Mouse (Mus musculus) limb, embryonic 10.5 days (tissue): ENCODE measurements around the gene Ntm. TPM values are rescaled to one million over a fixed set of nuclear protein-coding genes. Genes with fewer than 3 reads are reported as not detected.

Experiments
- DNase-seq: peaks from one replicate; pipeline ENCODE4 v3.0.0-alpha.2; 2017; ENCODE audit warnings: low spot score
- H3K27ac ChIP-seq: fragments of 300-500 bp; sonication (generic); 2 replicates; pipeline ENCODE4 v1.5.1; 2016; ENCODE audit warnings: mild to moderate bottlenecking
- H3K27me3 ChIP-seq: fragments of 300-500 bp; sonication (generic); 2 replicates; pipeline ENCODE4 v1.6.1; 2016; ENCODE audit warnings: low read depth, mild to moderate bottlenecking; ENCODE audit not compliant: poor library complexity, severe bottlenecking
- H3K36me3 ChIP-seq: fragments of 300-500 bp; sonication (generic); 2 replicates; pipeline ENCODE4 v1.6.1; 2016; ENCODE audit warnings: mild to moderate bottlenecking, moderate library complexity
- H3K4me1 ChIP-seq: fragments of 300-500 bp; sonication (generic); 2 replicates; pipeline ENCODE4 v1.6.1; 2016
- H3K4me3 ChIP-seq: fragments of 300-500 bp; sonication (generic); 2 replicates; pipeline ENCODE4 v1.5.1; 2016; ENCODE audit warnings: mild to moderate bottlenecking, moderate library complexity
- H3K9me3 ChIP-seq: fragments of 300-500 bp; sonication (generic); replicated peaks from 2 replicates; pipeline ENCODE4 v1.6.1; 2016; ENCODE audit warnings: mild to moderate bottlenecking
- WGBS: fragments of 180-500 bp; shearing (Covaris S2); methylation state at CpG from one replicate; pipeline ENCODE4 v1.1.7; 2016; 5-methylcytosine and 5-hydroxymethylcytosine counted together
- polyA plus RNA-seq: library from polyadenylated mRNA; unstranded; fragments of >200 nt; fragmentation: Nextera tagmentation; extraction: Ambion mirVana; gene quantifications from 2 replicates; pipeline ENCODE4 v1.2.1, GENCODE M21; 2016

Ntm gene
- polyA plus RNA-seq, 1 experiment from 2014 or later, result 12.7 TPM

GRCm38 (mm10) chr9:29215796-29216195 lies 747.1 kb downstream of the Ntm start:
- 95% methylated on average over 2 of the region's 2 CpGs for WGBS

DNA sequence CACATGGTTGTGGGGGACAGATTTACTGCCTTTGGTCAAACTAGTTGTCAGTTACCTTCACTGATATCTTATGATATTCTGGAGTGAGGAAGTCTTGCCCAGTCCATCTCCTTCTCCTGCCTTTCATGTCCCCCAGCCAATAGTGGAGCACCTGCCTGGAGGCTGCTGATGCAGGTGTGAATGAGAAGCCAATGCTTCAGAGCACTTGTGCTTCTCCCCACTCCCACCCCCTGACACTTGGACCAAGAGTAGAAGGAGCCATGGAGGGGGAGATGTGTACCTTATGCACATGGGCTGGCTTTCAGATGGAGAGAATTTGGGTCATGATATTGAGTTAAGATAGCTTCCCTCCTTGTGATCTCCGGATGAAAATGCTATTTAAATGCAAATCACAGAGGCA lies 747.7 kb downstream of the Ntm start:
- Histone ChIP-seq H3K27me3 (no peaks in the 10 kb centered on the region), H3K9me3 (no peaks in the 10 kb centered on the region), H3K27ac (no peak overlapping the region), H3K36me3 (no peaks in the 10 kb centered on the region), H3K4me1 (peaks cover 6% of the 10 kb centered on the region), H3K4me3 (no peak overlapping the region)
- WGBS, result 89% methylated on average over 1 of the region's 1 CpGs
- DNase-seq, result no peak

More at GRCm38 (mm10) chr9:29215796-29216195, 747.1 kb downstream of the Ntm start:
- no peaks in the 10 kb centered on the region for H3K36me3 ChIP-seq
- H3K4me1 ChIP-seq, result peaks cover 11% of the 10 kb centered on the region
- H3K4me3 ChIP-seq, result no peak overlapping the region
- no peaks in the 10 kb centered on the region for H3K27me3 ChIP-seq
- no peak for DNase-seq
- H3K27ac ChIP-seq, result no peak overlapping the region
- no peaks in the 10 kb centered on the region for H3K9me3 ChIP-seq

- WGBS, result 91% methylated on average over 2 of the region's 2 CpGs
- peaks cover 21% of the 10 kb centered on the region for H3K4me1 ChIP-seq
- DNase-seq, result no peak
- H3K27ac ChIP-seq, result no peak overlapping the region
- H3K4me3 ChIP-seq, result no peak overlapping the region
- no peaks in the 10 kb centered on the region for H3K36me3 ChIP-seq
- peaks cover 5% of the 10 kb centered on the region; the same call in 1 of the 2 replicates for H3K27me3 ChIP-seq
- no peaks in the 10 kb centered on the region for H3K9me3 ChIP-seq
Measured at GRCm38 (mm10) chr9:29209243-29209642, 753.7 kb downstream of the Ntm start.

GRCm38 (mm10) chr9:29208142-29208541 lies 754.8 kb downstream of the Ntm start:
- Histone ChIP-seq H3K9me3 (no peaks in the 10 kb centered on the region), H3K27me3 (peaks cover 13% of the 10 kb centered on the region; the same call in 1 of the 2 replicates), H3K27ac (no peak overlapping the region), H3K4me1 (peaks cover 21% of the 10 kb centered on the region), H3K4me3 (no peak overlapping the region), H3K36me3 (no peaks in the 10 kb centered on the region)
- WGBS, result 44% methylated on average over 5 of the region's 5 CpGs
- DNase-seq, result no peak

DNA sequence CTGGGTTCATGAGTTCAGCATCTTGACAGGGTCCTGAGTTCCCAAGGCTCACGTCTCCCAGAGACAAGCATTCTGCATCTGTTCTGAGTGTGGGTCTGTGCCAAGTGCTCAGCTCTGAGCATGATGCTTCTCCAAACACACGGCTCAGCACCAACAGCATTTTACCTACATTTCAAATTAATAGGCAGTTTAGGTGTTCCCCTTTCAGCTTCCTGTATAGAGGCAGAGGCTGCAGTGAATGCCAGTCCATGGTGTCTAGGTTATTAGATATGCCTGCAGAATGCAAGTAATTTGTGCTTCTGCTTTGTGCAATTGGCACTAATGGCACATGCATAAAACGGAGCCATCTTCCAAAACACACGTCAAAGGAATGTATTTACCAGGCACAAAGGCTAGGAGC lies 757.3 kb downstream of the Ntm start:
- Histone ChIP-seq H3K4me1 (peaks cover 36% of the 10 kb centered on the region), H3K4me3 (no peak overlapping the region), H3K27ac (no peak overlapping the region), H3K27me3 (peaks cover 20% of the 10 kb centered on the region; the same call in 1 of the 2 replicates), H3K9me3 (no peaks in the 10 kb centered on the region), H3K36me3 (no peaks in the 10 kb centered on the region)
- DNase-seq, result no peak
- 79% methylated on average over 4 of the region's 4 CpGs for WGBS

GRCm38 (mm10) chr9:29202196-29202595 lies 760.7 kb downstream of the Ntm start:
- H3K4me1 ChIP-seq, result peaks cover 27% of the 10 kb centered on the region
- H3K27ac ChIP-seq, result no peak overlapping the region
- no peak for DNase-seq
- no peaks in the 10 kb centered on the region for H3K36me3 ChIP-seq
- no peaks in the 10 kb centered on the region for H3K9me3 ChIP-seq
- WGBS, result 75% methylated on average over 2 of the region's 2 CpGs
- H3K27me3 ChIP-seq, result peaks cover 15% of the 10 kb centered on the region; the same call in 1 of the 2 replicates
- no peak overlapping the region for H3K4me3 ChIP-seq

GRCm38 (mm10) chr9:29201163-29202053 lies 761.5 kb downstream of the Ntm start:
- 49% methylated on average over 14 of the region's 14 CpGs for WGBS
- H3K27me3 ChIP-seq, result peaks cover 15% of the 10 kb centered on the region; the same call in 1 of the 2 replicates
- peak; percentile 57 for DNase-seq

DNA sequence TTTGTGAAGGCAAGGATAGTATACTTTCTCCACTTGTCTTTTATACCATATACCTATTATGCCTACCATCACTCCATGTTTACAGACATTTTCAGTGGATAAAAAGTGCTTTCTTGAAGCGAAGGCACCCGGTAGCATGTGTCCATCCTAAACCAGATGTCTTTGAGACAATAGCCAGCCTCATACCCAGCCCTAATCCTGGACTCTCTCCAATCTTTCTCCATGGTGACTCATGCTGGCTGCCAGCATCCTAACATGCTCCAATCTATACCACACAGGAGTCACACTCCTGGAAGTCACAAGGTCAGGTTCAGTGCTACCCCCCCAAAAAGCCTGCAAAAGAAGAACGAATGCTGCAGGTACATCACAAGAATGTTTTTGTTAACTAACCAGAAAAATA lies 765.9 kb downstream of the Ntm start:
- no peak for DNase-seq
- no peak overlapping the region for H3K4me3 ChIP-seq
- H3K9me3 ChIP-seq, result no peaks in the 10 kb centered on the region
- peaks cover 15% of the 10 kb centered on the region for H3K4me1 ChIP-seq
- no peak overlapping the region for H3K27ac ChIP-seq
- H3K27me3 ChIP-seq, result peaks cover 6% of the 10 kb centered on the region; the same call in 1 of the 2 replicates
- H3K36me3 ChIP-seq, result no peaks in the 10 kb centered on the region
- WGBS, result 88% methylated on average over 3 of the region's 3 CpGs

More at GRCm38 (mm10) chr9:29201163-29202053, 761.5 kb downstream of the Ntm start:
- Histone ChIP-seq H3K27ac (no peak overlapping the region), H3K9me3 (no peaks in the 10 kb centered on the region), H3K36me3 (no peaks in the 10 kb centered on the region), H3K4me1 (peaks cover 27% of the 10 kb centered on the region), H3K4me3 (no peak overlapping the region)

GRCm38 (mm10) chr9:29194265-29194664 lies 768.7 kb downstream of the Ntm start:
- no peak overlapping the region for H3K4me3 ChIP-seq
- 62% methylated on average over 2 of the region's 2 CpGs for WGBS
- no peak for DNase-seq
- no peak overlapping the region for H3K27ac ChIP-seq
- H3K27me3 ChIP-seq, result peaks cover 6% of the 10 kb centered on the region; the same call in 1 of the 2 replicates
- H3K36me3 ChIP-seq, result no peaks in the 10 kb centered on the region
- no peaks in the 10 kb centered on the region for H3K9me3 ChIP-seq
- peaks cover 4% of the 10 kb centered on the region; the same call in 1 of the 2 replicates for H3K4me1 ChIP-seq

- H3K4me1 ChIP-seq, result no peaks in the 10 kb centered on the region
- H3K4me3 ChIP-seq, result no peak overlapping the region
- H3K27ac ChIP-seq, result no peak overlapping the region
- H3K9me3 ChIP-seq, result no peaks in the 10 kb centered on the region
- 91% methylated on average over 5 of the region's 5 CpGs for WGBS
- DNase-seq, result no peak
- H3K27me3 ChIP-seq, result no peaks in the 10 kb centered on the region
- H3K36me3 ChIP-seq, result no peaks in the 10 kb centered on the region
Measured at GRCm38 (mm10) chr9:29183011-29183410, 779.9 kb downstream of the Ntm start.

- Histone ChIP-seq H3K27me3 (no peaks in the 10 kb centered on the region), H3K4me3 (no peak overlapping the region), H3K36me3 (no peaks in the 10 kb centered on the region), H3K27ac (no peak overlapping the region), H3K9me3 (no peaks in the 10 kb centered on the region), H3K4me1 (no peaks in the 10 kb centered on the region)
- 97% methylated on average over 2 of the region's 2 CpGs for WGBS
- DNase-seq, result no peak
Measured at GRCm38 (mm10) chr9:29181661-29182060, 781.3 kb downstream of the Ntm start.

DNA sequence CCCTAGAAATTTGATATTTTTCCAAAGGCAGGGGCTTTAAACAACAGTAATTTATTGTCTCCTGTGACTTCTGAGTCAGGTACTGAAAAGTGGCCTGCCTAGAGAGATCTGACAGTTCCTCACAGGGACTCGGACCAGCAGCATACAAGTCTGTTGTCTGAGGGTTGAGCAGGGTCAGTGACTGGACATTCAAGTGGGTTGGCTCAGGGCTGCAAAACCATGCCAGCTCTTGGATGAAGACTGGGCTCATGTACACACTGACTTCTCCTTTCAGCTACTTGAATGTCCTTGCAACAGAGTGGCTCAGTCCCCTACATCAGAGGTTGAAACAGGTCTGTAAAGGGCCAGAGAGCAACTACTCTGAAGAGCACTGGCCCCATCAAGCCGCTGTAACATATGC lies 797.2 kb downstream of the Ntm start:
- Histone ChIP-seq H3K36me3 (no peaks in the 10 kb centered on the region), H3K4me3 (no peak overlapping the region), H3K4me1 (peaks cover 13% of the 10 kb centered on the region; the same call in 1 of the 2 replicates), H3K27me3 (no peaks in the 10 kb centered on the region), H3K9me3 (no peaks in the 10 kb centered on the region), H3K27ac (no peak overlapping the region)
- DNase-seq, result no peak
- 72% methylated on average over 2 of the region's 2 CpGs for WGBS

- H3K4me3 ChIP-seq, result no peak overlapping the region
- no peaks in the 10 kb centered on the region for H3K36me3 ChIP-seq
- no peaks in the 10 kb centered on the region for H3K9me3 ChIP-seq
- no peaks in the 10 kb centered on the region for H3K27me3 ChIP-seq
- WGBS, result 41% methylated on average over 7 of the region's 7 CpGs
- no peak overlapping the region for H3K27ac ChIP-seq
- H3K4me1 ChIP-seq, result peaks cover 12% of the 10 kb centered on the region; the same call in 1 of the 2 replicates
- no peak for DNase-seq
Measured at GRCm38 (mm10) chr9:29161059-29161642, 801.8 kb downstream of the Ntm start.
